Mouse (Mus musculus) effector memory CD4-positive, alpha-beta T cell, adult 5 months (primary cell): ENCODE measurements around the gene Gpbp1l1. TPM values are rescaled to one million over a fixed set of nuclear protein-coding genes. Genes with fewer than 3 reads are reported as not detected.

ENCODE experiments used
- polyA plus RNA-seq: library from polyadenylated mRNA; unstranded; fragments of 100-300 nt; shearing (Covaris generic); gene quantifications from one replicate; pipeline ENCODE4 v1.2.1, GENCODE M21; 2017

The Gpbp1l1 gene
- 61.4 TPM for polyA plus RNA-seq

GRCm38 (mm10) chr4:116557306-116558121, at the start of gene Gpbp1l1:
TSS of gene Gpbp1l1 (plus strand) at chr4:116557658.

GRCm38 (mm10) chr4:116555413-116556300, 1.8 kb upstream of the Gpbp1l1 start, which contains the start of gene Tmem69:
TSS of gene Tmem69 (minus strand) at chr4:116555936.

GRCm38 (mm10) chr4:116596379-116596778, 38.9 kb downstream of the Gpbp1l1 start, which contains the start of gene Ccdc17:
TSS of gene Ccdc17 (plus strand) at chr4:116596654.

GRCm38 (mm10) chr4:116627722-116628662, 70.5 kb downstream of the Gpbp1l1 start, which contains the start of gene Nasp:
TSS of gene Nasp (minus strand) at chr4:116627941.

Other genes starting within 250 kb of the Gpbp1l1 start
- gene Mast2, start 93.5 kb upstream of the Gpbp1l1 start, polyA plus RNA-seq = 12.8 TPM
- gene Ipp, start 50.1 kb upstream of the Gpbp1l1 start, polyA plus RNA-seq = 11.2 TPM
- gene Tmem69, start 1.7 kb upstream of the Gpbp1l1 start, polyA plus RNA-seq = 7.1 TPM
- gene Ccdc17, start 39.0 kb downstream of the Gpbp1l1 start, polyA plus RNA-seq = 8.7 TPM
- gene Nasp, start 70.3 kb downstream of the Gpbp1l1 start, polyA plus RNA-seq = 91.4 TPM
- 215 TPM for gene Akr1a1, start 94.0 kb downstream of the Gpbp1l1 start, polyA plus RNA-seq
- gene Prdx1, start 127.9 kb downstream of the Gpbp1l1 start, polyA plus RNA-seq = 495 TPM
- 3.7 TPM for gene Mmachc, start 150.7 kb downstream of the Gpbp1l1 start, polyA plus RNA-seq
- gene Ccdc163, start 150.9 kb downstream of the Gpbp1l1 start, polyA plus RNA-seq = 9.8 TPM
- gene Tesk2, start 163.3 kb downstream of the Gpbp1l1 start, polyA plus RNA-seq = 3.2 TPM
- gene Toe1, start 250.0 kb downstream of the Gpbp1l1 start, polyA plus RNA-seq = 31.4 TPM